Mouse (Mus musculus) urinary bladder, postnatal 14 days (tissue): ENCODE measurements around the gene Grik3.

Source experiments
- DNase-seq: peaks from one replicate; pipeline ENCODE4 v3.0.0; 2021; ENCODE audit warnings: low spot score

The Grik3 gene

DNA sequence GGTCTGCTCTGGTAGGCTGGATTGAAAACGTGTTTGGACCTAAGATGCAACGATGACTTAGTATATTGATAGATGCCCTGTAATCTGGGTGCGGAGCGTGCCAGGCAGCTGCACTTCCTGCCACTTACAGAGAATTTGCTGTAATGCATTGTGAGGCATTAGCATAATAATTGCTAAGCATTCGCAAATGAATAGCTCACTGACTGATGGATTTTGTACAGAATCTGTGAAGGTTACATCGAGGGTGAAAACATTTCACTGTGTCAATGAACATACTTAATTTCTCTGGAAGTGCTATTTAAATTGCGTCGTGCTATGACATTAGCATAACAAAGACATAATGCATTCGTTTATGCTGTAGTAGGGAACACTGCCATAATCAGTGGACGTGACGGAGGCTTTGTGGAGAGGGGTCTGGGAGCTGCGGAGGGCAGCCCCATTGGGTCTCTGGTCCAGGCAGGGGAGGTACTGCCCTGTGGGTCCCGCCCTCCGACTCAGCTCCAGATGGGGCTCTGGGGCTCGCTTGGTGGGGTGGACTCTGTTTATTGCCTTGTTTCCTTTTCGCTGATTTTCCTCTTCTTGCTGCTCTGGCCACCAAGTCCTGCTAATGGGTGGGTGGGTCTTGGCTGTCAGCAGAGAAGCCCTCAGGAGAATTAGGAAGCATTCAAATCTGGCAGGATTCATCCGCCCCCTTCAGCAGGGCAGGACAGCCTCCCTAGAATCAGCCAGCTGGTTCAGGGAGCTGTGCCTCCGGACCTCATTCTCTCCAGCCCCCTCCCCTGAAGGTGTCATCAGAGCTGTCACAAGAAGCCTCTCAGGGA, 54.7 kb downstream of the Grik3 start:
- DNase-seq = no peak

DNA sequence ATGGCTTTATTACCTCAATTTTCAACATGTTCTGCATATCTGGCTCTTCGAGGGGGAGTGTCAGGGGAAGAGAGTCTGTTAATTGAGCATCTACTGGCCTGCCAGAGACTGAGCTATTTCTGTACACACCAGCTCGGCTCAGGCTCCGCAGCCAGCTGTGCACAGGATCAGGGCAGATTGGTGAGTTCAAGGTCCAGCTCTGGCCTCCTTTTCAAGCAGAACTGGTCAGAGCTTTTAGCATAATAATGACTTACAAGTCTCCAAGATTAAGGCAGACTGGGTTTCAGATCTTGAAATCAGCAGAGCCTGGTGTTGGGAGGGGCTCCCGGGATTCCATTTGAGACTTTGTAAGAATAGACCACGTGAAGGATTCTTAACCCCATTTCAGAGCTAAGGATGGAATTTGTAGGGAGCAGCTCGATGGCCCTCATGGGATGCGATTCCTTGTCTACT, 55.3 kb downstream of the Grik3 start:
- no peak for DNase-seq

- no peak for DNase-seq
Measured at GRCm38 (mm10) chr4:125548190-125548589, 57.7 kb downstream of the Grik3 start.

GRCm38 (mm10) chr4:125553754-125554153, 63.3 kb downstream of the Grik3 start:
- DNase-seq = no peak

DNA sequence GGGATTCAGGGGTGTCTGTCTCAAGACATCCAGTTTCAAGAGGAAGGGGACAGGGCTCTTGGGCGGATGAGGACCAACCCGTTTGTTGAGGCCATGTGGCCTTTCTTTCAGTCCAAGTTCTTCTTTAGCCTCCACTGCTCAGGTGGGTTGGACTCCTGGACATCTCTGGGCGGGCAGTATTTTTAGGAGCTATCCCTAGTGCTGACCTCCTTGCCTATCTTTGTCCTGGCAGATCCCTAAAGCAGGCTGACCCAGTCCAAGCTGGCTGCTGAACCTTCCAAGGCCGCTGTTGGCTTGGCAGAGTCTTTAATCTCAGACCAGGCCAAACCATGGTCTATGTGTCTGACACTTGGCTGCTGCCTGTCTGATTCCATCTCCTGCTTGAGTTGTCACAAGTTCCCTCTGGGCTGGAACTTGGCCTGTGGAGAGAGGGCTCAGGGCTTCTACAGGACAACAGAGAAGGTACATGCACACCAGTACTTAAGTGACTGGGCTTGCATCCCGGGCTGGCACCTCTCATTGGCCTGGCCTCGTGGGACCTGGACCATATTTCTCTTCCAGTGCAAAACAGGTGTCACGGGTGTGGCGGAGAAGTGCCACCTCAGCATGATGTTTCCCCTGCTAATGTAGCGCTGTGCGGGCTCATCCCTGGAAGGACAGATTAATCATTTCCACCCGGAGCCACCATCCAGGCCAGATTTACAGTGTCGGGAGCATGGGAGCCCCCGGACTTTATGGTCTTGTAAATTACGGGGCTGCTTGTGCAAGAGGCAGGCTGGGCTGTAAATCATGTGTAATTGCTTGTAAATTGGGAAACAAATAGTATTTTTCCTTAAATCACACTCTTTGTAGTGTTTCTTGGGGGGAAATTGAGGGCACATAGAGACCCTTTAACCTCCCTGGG, 66.2 kb downstream of the Grik3 start:
- no peak for DNase-seq

DNA sequence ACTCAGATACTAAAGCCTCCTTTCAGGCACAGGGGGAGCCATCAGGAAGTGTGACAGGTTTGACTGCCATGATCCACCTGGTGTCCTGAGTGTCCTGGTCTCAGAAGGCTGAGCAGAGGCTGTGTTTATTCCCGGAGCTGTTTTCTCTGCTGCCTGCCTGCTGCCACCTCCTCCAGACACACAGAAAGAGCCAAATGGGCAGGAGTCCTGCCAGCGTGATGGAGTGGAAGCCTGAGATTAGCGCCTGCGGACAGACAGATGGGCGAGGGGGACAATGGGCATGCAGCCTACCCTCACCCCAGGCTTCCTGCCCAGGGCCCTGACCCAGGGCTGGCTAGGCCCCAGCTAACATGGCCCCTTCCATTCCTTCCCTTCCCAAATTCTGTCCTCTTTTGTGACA, 69.1 kb downstream of the Grik3 start:
- DNase-seq = no peak

- no peak for DNase-seq
Measured at GRCm38 (mm10) chr4:125560806-125561205, 70.3 kb downstream of the Grik3 start.

DNA sequence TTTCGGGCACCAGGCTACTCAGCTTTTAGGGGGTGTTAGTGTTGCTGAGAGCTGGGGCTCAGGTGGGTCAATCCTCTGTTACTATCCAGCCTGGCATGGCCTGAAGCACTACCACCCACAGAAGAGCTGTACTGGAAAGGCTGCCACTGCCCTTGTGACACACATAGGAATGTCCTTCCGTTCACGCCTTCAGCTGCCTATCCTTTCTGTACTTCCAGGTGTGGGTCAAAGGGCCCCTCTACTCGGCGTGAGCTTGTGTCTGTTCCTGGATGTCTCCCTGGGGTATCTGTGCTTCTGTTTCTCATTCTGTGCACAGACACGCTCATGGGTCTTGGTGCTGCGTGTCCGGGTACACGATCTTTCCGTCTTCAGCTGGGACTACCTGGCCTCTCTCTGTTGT, 73.1 kb downstream of the Grik3 start:
- DNase-seq = no peak

- DNase-seq = no peak
Measured at GRCm38 (mm10) chr4:125564008-125564710, 73.7 kb downstream of the Grik3 start.

- no peak for DNase-seq
Measured at GRCm38 (mm10) chr4:125565711-125566439, 75.4 kb downstream of the Grik3 start.

- no peak for DNase-seq
Measured at GRCm38 (mm10) chr4:125568210-125568609, 77.7 kb downstream of the Grik3 start.

- no peak for DNase-seq
Measured at GRCm38 (mm10) chr4:125571651-125572311, 81.3 kb downstream of the Grik3 start.

- DNase-seq = no peak
Measured at GRCm38 (mm10) chr4:125572312-125572663, 81.8 kb downstream of the Grik3 start.

- no peak for DNase-seq
Measured at GRCm38 (mm10) chr4:125573000-125573399, 82.5 kb downstream of the Grik3 start.

DNA sequence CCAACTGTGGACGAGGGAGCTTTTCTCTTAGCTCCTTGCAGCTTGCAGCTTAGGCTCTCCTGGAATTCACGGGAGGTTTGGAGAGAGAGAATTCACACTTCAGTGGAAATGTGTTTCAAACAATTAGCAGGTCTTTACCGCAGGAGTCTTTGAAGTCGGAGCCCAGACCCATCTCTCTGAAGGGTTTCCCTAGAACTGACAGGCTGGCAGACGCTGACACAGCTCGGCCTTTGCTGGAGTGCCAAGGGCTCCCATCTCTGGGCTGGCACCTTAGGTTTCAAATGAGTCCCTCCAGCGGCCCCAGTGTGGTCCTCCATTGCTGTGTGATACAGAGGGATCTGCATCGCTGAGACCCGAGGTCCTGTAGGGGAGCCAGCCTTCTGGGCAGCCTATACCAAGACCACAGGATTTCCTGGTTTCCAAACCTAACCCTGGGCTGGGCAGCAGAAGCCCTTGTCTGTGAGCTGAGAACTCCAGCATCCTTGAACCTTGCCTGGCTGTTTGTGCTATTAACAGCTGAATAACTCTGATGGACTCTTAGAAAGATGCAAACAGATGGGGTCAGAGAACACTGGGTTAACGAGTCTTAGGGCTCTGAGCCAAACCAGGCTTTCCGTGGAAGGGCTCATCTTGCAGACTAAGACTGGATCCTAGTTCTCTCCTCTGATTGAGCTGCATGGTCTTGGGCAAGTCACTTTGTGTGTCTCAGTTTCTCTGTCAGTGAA, 83.6 kb downstream of the Grik3 start:
- no peak for DNase-seq

- DNase-seq = no peak
Measured at GRCm38 (mm10) chr4:125580336-125580735, 89.8 kb downstream of the Grik3 start.

- DNase-seq = no peak
Measured at GRCm38 (mm10) chr4:125583272-125583671, 92.8 kb downstream of the Grik3 start.

DNA sequence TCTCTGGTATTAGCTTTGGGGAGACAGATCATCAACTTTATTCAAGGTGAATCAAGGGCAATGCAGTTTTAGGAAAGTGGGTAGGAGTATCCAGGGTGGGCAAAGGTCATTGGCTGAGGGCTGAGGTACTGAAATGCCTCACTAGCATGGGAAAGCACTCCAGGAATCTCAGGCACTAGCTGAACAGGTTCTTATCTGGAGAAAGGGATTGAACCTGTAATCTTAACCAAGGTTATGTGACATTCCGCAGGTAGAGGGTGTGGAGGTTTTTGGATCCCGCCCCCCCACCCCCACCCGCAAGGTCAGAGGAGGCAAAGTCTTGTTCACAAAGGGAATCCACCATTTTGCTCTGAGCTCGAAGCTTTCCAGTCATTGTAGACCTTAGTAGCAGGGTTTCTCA, 93.4 kb downstream of the Grik3 start:
- no peak for DNase-seq

DNA sequence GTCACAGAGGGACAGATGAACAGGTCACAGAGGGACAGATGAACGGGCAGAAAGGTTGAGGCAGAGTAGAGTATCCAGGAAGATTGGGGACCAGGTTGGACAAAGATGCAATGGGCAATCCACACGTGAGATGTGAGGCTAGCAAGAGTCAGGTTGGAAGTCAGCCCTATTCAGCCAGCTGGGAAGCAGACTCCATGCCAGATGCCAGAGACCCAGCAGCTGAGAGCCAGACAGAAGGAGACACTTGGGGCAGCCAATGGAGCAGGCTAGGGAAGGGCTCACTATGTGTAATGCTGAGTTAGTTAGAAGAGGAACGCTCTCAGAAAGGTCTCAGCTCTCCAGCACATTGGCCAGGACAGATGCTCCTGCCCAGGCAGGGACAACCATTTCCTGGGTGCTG, 94.2 kb downstream of the Grik3 start:
- DNase-seq = no peak

- no peak for DNase-seq
Measured at GRCm38 (mm10) chr4:125587577-125587976, 97.1 kb downstream of the Grik3 start.
